9 mouse cellular contexts compared by ENCODE assay signal in genomic region chr15:14051872-14052271, GRCm38 (mm10).
DNase-seq lines count a peak whose midpoint lies in the region; ATAC-seq lines count a peak whose summit lies in the region.
"Had no signal": no experiment of that assay in that cellular context is flagged by ENCODE, and none has a peak within 500 bp of the region (broad histone marks: within the 10 kb centered on the region; RNA-seq: fewer than 3 reads in every experiment).

No protein-coding gene starts in this region.

- H3K9ac ChIP-seq in neural tube, embryonic 11.5 days (ENCODE audit: low read length) = no peak overlapping the region
- H3K9ac ChIP-seq in forebrain, embryonic 15.5 days (replicated peaks) = no peak overlapping the region
- H3K9ac ChIP-seq: limb, embryonic 15.5 days had no signal

- intact Hi-C loops in gastrocnemius, postnatal 14 days (cut with DNase I; ENCODE audit: low total_unique reads) = no loop called here

- peak; percentile 2 for DNase-seq in gastrocnemius, postnatal 14 days
- DNase-seq in gastrocnemius, postnatal 25 days = no peak
- DNase-seq in neural tube, embryonic 11.5 days (ENCODE audit: low spot score) = peak; percentile 23
- no peak for DNase-seq in neural tube, embryonic 10.5 days (ENCODE audit: extremely low spot score, low spot score)
- peak; percentile 45 for DNase-seq in retina, embryonic 14.5 days (ENCODE audit: low spot score)
- DNase-seq in ovary, postnatal 10 days (ENCODE audit: low spot score) = no peak
- no peak for DNase-seq in cerebellum, adult 9-11 months

- no peaks in the 10 kb centered on the region for H3K27me3 ChIP-seq in neural tube, embryonic 11.5 days (ENCODE audit: control insufficient read depth, insufficient read depth, low read length)
- no peaks in the 10 kb centered on the region for H3K27me3 ChIP-seq in forebrain, embryonic 15.5 days
- H3K27me3 ChIP-seq: limb, embryonic 15.5 days had no signal

- no peak overlapping the region for H3K27ac ChIP-seq in neural tube, embryonic 11.5 days (ENCODE audit: low read depth, low read length)
- H3K27ac ChIP-seq in forebrain, embryonic 15.5 days (replicated peaks) = no peak overlapping the region
- H3K27ac ChIP-seq: limb, embryonic 15.5 days had no signal

- H3K4me1 ChIP-seq in neural tube, embryonic 11.5 days (ENCODE audit: control insufficient read depth, insufficient read depth, low read length) = no peaks in the 10 kb centered on the region
- H3K4me1 ChIP-seq in forebrain, embryonic 15.5 days = no peaks in the 10 kb centered on the region
- H3K4me1 ChIP-seq: limb, embryonic 15.5 days had no signal

- ATAC-seq in neural tube, embryonic 11.5 days (ENCODE audit: insufficient read depth, low FRiP score, low TSS enrichment) = peak; percentile 53; the same call in 1 of the 2 replicates
- ATAC-seq in forebrain, embryonic 15.5 days (replicated peaks) = 0 out of 2 replicates have a peak, but pooled peaks have one; percentile 23

- H3K9me3 ChIP-seq in neural tube, embryonic 11.5 days (ENCODE audit: control insufficient read depth, low read length) = no peaks in the 10 kb centered on the region
- no peaks in the 10 kb centered on the region for H3K9me3 ChIP-seq in forebrain, embryonic 15.5 days
- H3K9me3 ChIP-seq: limb, embryonic 15.5 days had no signal

- WGBS in neural tube, embryonic 11.5 days = 61% methylated on average over 3 of the region's 3 CpGs
- 71% methylated on average over 3 of the region's 3 CpGs for WGBS in forebrain, embryonic 15.5 days

- no peaks in the 10 kb centered on the region for H3K36me3 ChIP-seq in neural tube, embryonic 11.5 days (ENCODE audit: control insufficient read depth, insufficient read depth, low read length)
- H3K36me3 ChIP-seq in forebrain, embryonic 15.5 days = no peaks in the 10 kb centered on the region
- H3K36me3 ChIP-seq: limb, embryonic 15.5 days had no signal

- H3K4me2 ChIP-seq in neural tube, embryonic 11.5 days (ENCODE audit: low read depth) = no peak overlapping the region
- H3K4me2 ChIP-seq in forebrain, embryonic 15.5 days (replicated peaks) = no peak overlapping the region
- H3K4me2 ChIP-seq: limb, embryonic 15.5 days had no signal

- no peak overlapping the region for H3K4me3 ChIP-seq in neural tube, embryonic 11.5 days (ENCODE audit: low read depth, low read length)
- no peak overlapping the region for H3K4me3 ChIP-seq in forebrain, embryonic 15.5 days
- H3K4me3 ChIP-seq: limb, embryonic 15.5 days had no signal

Comparison
In these comparisons a context has a peak if more than half of its experiments do, and no peak if none do; other contexts are left out.
1. DNase-seq: peak in gastrocnemius, postnatal 14 days (single experiment), neural tube, embryonic 11.5 days (single experiment) and retina, embryonic 14.5 days (single experiment); none in gastrocnemius, postnatal 25 days (single experiment), neural tube, embryonic 10.5 days (single experiment), ovary, postnatal 10 days (single experiment) and cerebellum, adult 9-11 months (single experiment).